Mouse (Mus musculus) forebrain, embryonic 12.5 days (tissue): ENCODE results near the gene Tacstd2. TPM values are rescaled to one million over a fixed set of nuclear protein-coding genes. Genes with fewer than 3 reads are reported as not detected.
"Not testable (repeated sequence)": the region's sequence is repeated elsewhere in the genome, so short reads cannot be mapped to it uniquely, and the experiment has no call there.

ENCODE experiments used
- ATAC-seq: fragments of 200-750 bp; cut with Nextera tagmentation; 2 replicates; pipeline ENCODE4 v1.8.0; 2017; ENCODE audit warnings: moderate TSS enrichment; ENCODE audit not compliant: low FRiP score
- H3K27ac ChIP-seq: fragments of 300-500 bp; sonication (generic); 2 replicates; pipeline ENCODE4 v1.5.1; 2016; ENCODE audit warnings: mild to moderate bottlenecking
- H3K27me3 ChIP-seq: fragments of 300-500 bp; sonication (generic); 2 replicates; pipeline ENCODE4 v1.6.1; 2016; ENCODE audit warnings: mild to moderate bottlenecking
- H3K36me3 ChIP-seq: fragments of 300-500 bp; sonication (generic); replicated peaks from 2 replicates; pipeline ENCODE4 v1.6.1; 2016; ENCODE audit warnings: mild to moderate bottlenecking
- H3K4me1 ChIP-seq: fragments of 300-500 bp; sonication (generic); 2 replicates; pipeline ENCODE4 v1.6.1; 2016
- H3K4me2 ChIP-seq: fragments of 300-500 bp; sonication (generic); 2 replicates; pipeline ENCODE4 v1.6.1; 2016; ENCODE audit warnings: mild to moderate bottlenecking, moderate library complexity
- H3K4me3 ChIP-seq: fragments of 300-500 bp; sonication (generic); replicated peaks from 2 replicates; pipeline ENCODE4 v1.5.1; 2016; ENCODE audit warnings: mild to moderate bottlenecking
- H3K9ac ChIP-seq: fragments of 300-500 bp; sonication (generic); 2 replicates; pipeline ENCODE4 v1.6.1; 2016; ENCODE audit warnings: mild to moderate bottlenecking
- H3K9me3 ChIP-seq: fragments of 300-500 bp; sonication (generic); 2 replicates; pipeline ENCODE4 v1.6.1; 2016
- WGBS: fragments of 180-500 bp; shearing (Covaris S2); methylation state at CpG from one replicate; pipeline ENCODE4 v1.1.7; 2016; 5-methylcytosine and 5-hydroxymethylcytosine counted together
- polyA plus RNA-seq: library from polyadenylated mRNA; unstranded; fragments of >200 nt; fragmentation: Nextera tagmentation; extraction: Ambion mirVana; gene quantifications from 2 replicates; pipeline ENCODE4 v1.2.1, GENCODE M21; 2016

Tacstd2 gene
- polyA plus RNA-seq, 1 experiment from 2014 or later, result 4.2 TPM

DNA sequence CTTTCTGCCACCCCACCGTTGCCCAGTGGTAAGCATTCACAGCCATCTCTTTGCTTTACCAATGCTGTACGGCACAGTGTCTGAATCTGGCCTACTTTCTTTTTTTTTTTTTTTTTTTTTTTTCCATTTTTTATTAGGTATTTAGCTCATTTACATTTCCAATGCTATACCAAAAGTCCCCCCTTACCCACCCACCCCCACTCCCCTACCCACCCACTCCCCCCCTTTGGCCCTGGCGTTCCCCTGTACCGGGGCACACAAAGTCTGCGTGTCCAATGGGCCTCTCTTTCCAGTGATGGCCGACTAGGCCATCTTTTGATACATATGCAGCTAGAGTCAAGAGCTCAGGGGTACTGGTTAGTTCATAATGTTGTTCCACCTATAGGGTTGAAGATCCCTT lies 33.7 kb downstream of the Tacstd2 start:
- H3K9me3 ChIP-seq, H3K27ac ChIP-seq, H3K4me2 ChIP-seq, H3K4me3 ChIP-seq, H3K36me3 ChIP-seq, H3K9ac ChIP-seq, H3K4me1 ChIP-seq, H3K27me3 ChIP-seq: not testable (repeated sequence)
- ATAC-seq, result peak; percentile 86
- 97% methylated on average over 2 of the region's 6 CpGs for WGBS

DNA sequence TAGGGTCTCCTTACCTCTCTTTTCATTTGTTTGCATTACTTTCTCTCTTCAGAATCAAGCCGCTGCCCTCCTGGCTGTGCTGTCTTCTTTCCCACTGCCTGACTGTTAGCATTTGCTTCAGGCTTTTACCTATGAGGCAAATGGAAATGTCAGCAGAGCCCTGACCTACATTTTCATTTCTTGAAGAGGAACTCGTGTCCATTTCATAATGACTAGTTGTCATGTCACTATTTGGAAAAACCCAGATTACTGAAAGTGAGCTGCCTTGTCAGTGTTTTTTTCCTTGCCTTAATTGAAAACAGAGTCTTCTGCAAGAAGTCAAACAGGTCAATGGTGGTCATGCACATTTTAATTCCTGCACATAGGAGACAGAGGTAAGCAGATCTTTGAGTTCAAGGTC lies 43.8 kb downstream of the Tacstd2 start, which contains the start of gene Il23r:
Gene Il23r, minus strand, starts transcription at position 101 of the 400 bp plus-strand sequence.
- Histone ChIP-seq H3K9me3 (no peaks in the 10 kb centered on the region), H3K4me2 (no peak within 1 kb of the TSS), H3K27me3 (no peaks in the 10 kb centered on the region), H3K4me1 (no peaks in the 10 kb centered on the region), H3K4me3 (no peak within 1 kb of the TSS), H3K36me3 (no peaks in the 10 kb centered on the region), H3K27ac (no peak within 1 kb of the TSS), H3K9ac (no peak within 1 kb of the TSS)
- no peak for ATAC-seq
- WGBS, result 81% methylated on average over 2 of the region's 2 CpGs

Other genes starting within 250 kb of the Tacstd2 start
- not detected in 2 replicates for gene Il12rb2, start 159.6 kb downstream of the Tacstd2 start, polyA plus RNA-seq
- gene Il23r, start 43.9 kb downstream of the Tacstd2 start, polyA plus RNA-seq, result not detected in 2 replicates